Mouse (Mus musculus) small intestine, adult 2 months (tissue): ENCODE data around the gene Nmd3.

ENCODE experiments used
- CTCF ChIP-seq: fragments of 200-500 bp; IDR thresholded peaks from 2 replicates; pipeline ENCODE4 v1.5.1; 2012; ENCODE audit warnings: low read depth, mild to moderate bottlenecking, control low read depth, inconsistent platforms, low read length, moderate library complexity, mixed read lengths; ENCODE audit not compliant: insufficient replicate concordance, insufficient read length; ENCODE audit errors: extremely low read depth
- POLR2A ChIP-seq: fragments of 200-500 bp; IDR thresholded peaks from 2 replicates; pipeline ENCODE4 v1.6.1; 2012; ENCODE audit warnings: low read depth, mild to moderate bottlenecking, control low read depth, inconsistent platforms, low read length, moderate library complexity

DNA sequence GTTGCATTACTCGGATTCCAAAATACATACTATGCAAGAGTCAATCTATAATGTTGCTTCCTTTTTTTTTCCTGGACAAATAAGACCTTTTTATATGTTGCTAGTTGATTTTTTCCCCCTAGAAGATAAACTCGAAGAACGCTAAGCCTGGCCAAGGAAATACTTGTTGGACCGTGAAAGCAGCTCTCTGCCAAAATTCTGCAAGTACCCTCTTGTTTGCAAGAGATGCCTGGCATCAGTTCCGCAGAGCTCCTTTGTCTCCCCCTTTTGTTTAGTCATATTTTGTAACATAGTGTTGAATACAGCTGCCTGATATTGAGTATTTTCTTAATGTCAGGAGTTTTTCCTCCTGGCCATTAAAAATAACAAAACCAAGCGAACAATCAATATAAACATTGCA is 4.3 kb upstream of the Nmd3 start:
- no peak for TF ChIP-seq POLR2A
- no peak for TF ChIP-seq CTCF
